Mouse (Mus musculus) ES-E14 (cell line): Measurements from ENCODE around the gene Zgrf1. TPM values are rescaled to one million over a fixed set of nuclear protein-coding genes. Genes with fewer than 3 reads are reported as not detected.

Experiments used
- DNase-seq: peaks from one replicate; pipeline ENCODE4 v3.0.0-alpha.2; 2013; ENCODE audit warnings: low read depth, low spot score
- H3K27ac ChIP-seq: 2 replicates; pipeline ENCODE4 v1.5.1; 2012; ENCODE audit warnings: low read depth, mild to moderate bottlenecking, low read length, moderate library complexity, mixed read lengths; ENCODE audit not compliant: poor library complexity, insufficient read depth, severe bottlenecking
- H3K36me3 ChIP-seq: 2 replicates; pipeline ENCODE4 v1.6.1; 2012; ENCODE audit warnings: mild to moderate bottlenecking, low read length, moderate library complexity, mixed read lengths; ENCODE audit not compliant: control insufficient read depth, poor library complexity, insufficient read depth, severe bottlenecking
- H3K4me1 ChIP-seq, 2 experiments: fragments of 150-350 bp in 1 of 2; sonication (generic) in 1 of 2; 2 replicates each; pipeline ENCODE4 v1.6.1; 2012; ENCODE audit warnings: low read length in 2 of 2, mild to moderate bottlenecking in 1 of 2, mixed read lengths in 1 of 2; ENCODE audit not compliant: control insufficient read depth in 2 of 2, insufficient read depth in 2 of 2, poor library complexity in 1 of 2
- H3K4me3 ChIP-seq, 2 experiments: fragments of 150-350 bp in 1 of 2; sonication (generic) in 1 of 2; 2 replicates each; pipeline ENCODE4 v1.5.1; 2012; ENCODE audit warnings: low read length in 2 of 2, low read depth in 1 of 2, mild to moderate bottlenecking in 1 of 2, mixed read lengths in 1 of 2; ENCODE audit not compliant: insufficient read depth in 1 of 2, poor library complexity in 1 of 2, severe bottlenecking in 1 of 2
- H3K9ac ChIP-seq: 2 replicates; pipeline ENCODE4 v1.6.1; 2012; ENCODE audit warnings: low read depth, mild to moderate bottlenecking, low read length, mixed read lengths; ENCODE audit not compliant: poor library complexity, insufficient read depth, severe bottlenecking
- H3K9me3 ChIP-seq: fragments of 150-350 bp; sonication (generic); 2 replicates; pipeline ENCODE4 v1.6.1; 2012; ENCODE audit warnings: low read depth, mild to moderate bottlenecking, low read length; ENCODE audit not compliant: control insufficient read depth, insufficient read depth
- CHD2 ChIP-seq: IDR thresholded peaks from 2 replicates; pipeline ENCODE4 v1.6.1; 2014; ENCODE audit warnings: mild to moderate bottlenecking, low read depth, low read length, inconsistent platforms
- HCFC1 ChIP-seq: IDR thresholded peaks from 2 replicates; pipeline ENCODE4 v1.6.1; 2012; ENCODE audit warnings: low read length, inconsistent platforms, borderline replicate concordance; ENCODE audit not compliant: insufficient read depth
- MAFK ChIP-seq: IDR thresholded peaks from 2 replicates; pipeline ENCODE4 v1.6.1; 2014; ENCODE audit warnings: mild to moderate bottlenecking, low read depth, low read length, inconsistent platforms; ENCODE audit not compliant: insufficient read depth
- ZC3H11A ChIP-seq: IDR thresholded peaks from 2 replicates; pipeline ENCODE4 v1.6.1; 2012; ENCODE audit warnings: low read depth, mild to moderate bottlenecking, inconsistent platforms, low read length, borderline replicate concordance
- ZNF384 ChIP-seq: IDR thresholded peaks from 2 replicates; pipeline ENCODE4 v1.6.1; 2012; ENCODE audit warnings: low read depth, low read length, inconsistent platforms
- in situ Hi-C, 2 experiments: fragments of 600-800 bp; cut with MboI; formaldehyde crosslinking; loops; one replicate each; pipeline ENCODE4 v1.15.1; 2025; ENCODE audit warnings: low sequenced_read_pairs in 2 of 2, inconsistent platforms in 1 of 2; ENCODE audit not compliant: unreplicated experiment in 2 of 2
- total RNA-seq: library from RNA; depleted of rRNA; stranded (reverse); fragments of 300-350 nt; gene quantifications from 2 replicates; pipeline ENCODE4 v1.2.3, GENCODE M21; 2012

Gene Zgrf1
- total RNA-seq, 1 experiment, result 17.0 TPM

DNA sequence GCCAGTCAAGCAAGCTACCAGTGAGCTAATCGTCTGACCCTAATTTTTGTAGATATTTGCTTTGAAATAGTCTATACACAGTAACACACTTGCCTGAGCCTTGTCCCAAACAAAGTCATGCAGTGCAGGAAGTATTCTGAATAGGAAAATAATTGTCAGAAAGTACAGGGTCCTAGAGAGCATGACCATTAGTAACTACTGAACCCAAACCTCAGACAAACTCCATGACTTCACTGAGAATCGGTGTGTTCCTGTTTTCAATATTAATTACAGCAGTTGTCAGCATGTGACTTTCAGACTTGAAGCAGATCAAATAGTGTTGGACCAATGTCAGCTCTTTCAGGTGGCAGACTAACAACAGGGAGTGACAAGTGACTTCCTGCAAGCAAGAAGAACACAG is 39.6 kb upstream of the Zgrf1 start:
- no peaks in the 10 kb centered on the region for H3K9me3 ChIP-seq
- DNase-seq, result no peak
- in situ Hi-C loops, result no loop called here
- H3K36me3 ChIP-seq, result no peaks in the 10 kb centered on the region
- no peak overlapping the region for H3K27ac ChIP-seq
- peaks cover 0 to 3% of the 10 kb centered on the region in 2 experiments; a peak in 1 of 4 replicates for H3K4me1 ChIP-seq
- H3K9ac ChIP-seq, result no peak overlapping the region
- TF ChIP-seq ZC3H11A, result no peak
- H3K4me3 ChIP-seq, result no peak overlapping the region

DNA sequence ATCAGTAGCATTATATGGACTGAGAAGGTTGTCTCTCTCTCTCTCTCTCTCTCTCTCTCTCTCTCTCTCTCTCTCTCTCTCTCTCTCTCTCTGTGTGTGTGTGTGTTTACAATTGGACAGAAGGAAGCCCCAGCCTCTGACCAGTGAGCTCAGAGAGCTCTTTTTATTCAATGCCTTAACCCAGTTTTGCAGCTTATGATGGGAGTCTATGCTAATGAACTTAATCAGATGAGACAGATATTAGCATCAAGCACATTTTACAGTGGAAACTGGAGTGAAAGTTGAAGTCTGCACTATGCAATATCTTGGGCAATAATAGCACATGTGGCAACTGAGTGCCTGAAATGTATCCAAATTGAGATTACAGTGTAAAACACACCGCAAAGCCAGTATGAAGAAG is 38.0 kb upstream of the Zgrf1 start:
- H3K4me1 ChIP-seq, result peaks cover 0 to 3% of the 10 kb centered on the region in 2 experiments; a peak in 1 of 4 replicates
- no peak for TF ChIP-seq MAFK
- H3K9me3 ChIP-seq, result no peaks in the 10 kb centered on the region
- H3K27ac ChIP-seq, result no peak overlapping the region
- in situ Hi-C loops, result no loop called here
- H3K4me3 ChIP-seq, result no peak overlapping the region
- no peak overlapping the region for H3K9ac ChIP-seq
- H3K36me3 ChIP-seq, result no peaks in the 10 kb centered on the region
- no peak for DNase-seq

DNA sequence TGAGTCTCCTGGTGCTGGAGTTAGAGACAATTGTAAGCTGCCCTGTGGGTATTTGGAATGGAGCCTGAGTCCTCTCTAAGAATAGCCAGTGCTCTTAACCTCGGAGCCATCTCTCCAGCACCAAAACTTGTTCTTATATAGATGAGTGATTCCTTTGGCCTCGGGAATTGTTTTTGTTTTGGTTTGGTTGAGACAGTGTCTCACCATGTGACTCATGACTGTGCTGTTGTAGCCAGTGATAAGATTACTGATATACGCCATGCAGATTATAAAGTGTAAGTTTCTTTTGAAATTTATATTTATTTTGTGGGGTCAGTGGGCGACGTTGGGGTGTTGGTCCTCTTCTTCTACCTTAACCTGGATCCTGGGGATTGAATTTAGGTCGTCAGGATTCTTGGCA is 33.0 kb upstream of the Zgrf1 start:
- TF ChIP-seq ZNF384 (no peak), ZC3H11A (no peak), MAFK (no peak), HCFC1 (no peak), CHD2 (no peak)
- Histone ChIP-seq H3K36me3 (no peaks in the 10 kb centered on the region), H3K9ac (no peak overlapping the region), H3K27ac (no peak overlapping the region), H3K9me3 (no peaks in the 10 kb centered on the region), H3K4me3 (no peak overlapping the region), H3K4me1 (peaks cover 0 to 3% of the 10 kb centered on the region in 2 experiments; a peak in 1 of 4 replicates)
- DNase-seq, result no peak
- in situ Hi-C loops, result no loop called here

DNA sequence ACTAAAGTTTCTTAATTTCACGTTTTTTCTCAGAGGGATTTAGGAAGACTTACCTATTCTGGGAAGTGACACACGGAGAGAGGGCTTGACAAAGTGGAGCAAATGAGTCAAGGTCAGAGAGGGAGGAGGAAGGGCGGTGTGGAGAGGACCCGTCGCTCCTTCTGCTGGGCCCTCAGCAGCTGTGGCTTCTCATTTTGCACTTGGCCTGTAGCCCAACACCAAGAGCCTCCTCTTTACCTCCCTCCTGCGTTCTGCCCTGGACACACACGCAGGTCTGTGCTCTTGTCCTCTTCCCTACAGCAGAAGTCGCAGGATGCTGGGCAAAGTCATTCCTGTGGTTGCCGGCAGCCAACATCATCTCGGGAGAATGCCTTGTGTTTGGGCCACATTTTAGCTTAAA is 32.1 kb upstream of the Zgrf1 start:
- H3K9ac ChIP-seq, result no peak overlapping the region
- H3K4me3 ChIP-seq, result no peak overlapping the region
- no peak overlapping the region for H3K27ac ChIP-seq
- no peaks in the 10 kb centered on the region for H3K9me3 ChIP-seq
- H3K4me1 ChIP-seq, result peaks cover 0 to 3% of the 10 kb centered on the region in 2 experiments; a peak in 1 of 4 replicates
- in situ Hi-C loops, result no loop called here
- no peaks in the 10 kb centered on the region for H3K36me3 ChIP-seq
- TF ChIP-seq CHD2 (no peak), HCFC1 (no peak), ZNF384 (no peak), MAFK (no peak), ZC3H11A (no peak)
- DNase-seq, result no peak

DNA sequence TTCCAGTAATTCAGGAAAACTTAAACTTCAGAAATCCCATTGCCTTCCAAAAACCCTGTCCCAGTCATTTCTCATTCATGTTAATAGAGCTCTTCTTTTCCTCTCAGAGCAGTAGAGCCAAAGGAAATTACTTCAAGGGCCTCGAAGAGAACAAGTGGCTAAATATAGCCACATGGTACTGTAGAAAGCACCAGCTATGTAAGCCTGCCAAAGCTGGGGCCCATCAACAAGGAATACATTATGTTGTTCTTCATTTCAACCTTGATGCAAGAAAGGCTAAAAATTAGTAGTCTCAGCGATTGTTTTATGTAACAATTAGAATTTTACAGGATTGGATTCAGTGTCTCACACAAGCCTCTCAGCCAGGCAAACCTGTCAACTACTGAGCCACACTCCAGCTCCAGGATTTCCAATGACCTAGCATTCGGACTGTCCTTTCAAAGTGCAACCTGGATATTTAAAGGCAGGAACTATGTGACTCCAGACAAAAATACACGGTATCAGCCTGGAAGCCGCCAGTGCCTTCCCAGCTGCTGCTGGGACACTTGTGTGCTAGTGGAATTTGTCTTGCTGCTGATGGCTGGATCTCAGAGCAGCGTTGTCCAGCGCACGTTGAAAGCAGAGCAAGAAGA is 28.0 kb upstream of the Zgrf1 start:
- H3K36me3 ChIP-seq, result no peaks in the 10 kb centered on the region
- DNase-seq, result no peak
- H3K4me3 ChIP-seq, result no peak overlapping the region
- H3K27ac ChIP-seq, result no peak overlapping the region
- H3K9me3 ChIP-seq, result no peaks in the 10 kb centered on the region
- peaks cover 0 to 2% of the 10 kb centered on the region in 2 experiments; a peak in 2 of 4 replicates for H3K4me1 ChIP-seq
- no peak for TF ChIP-seq MAFK
- no peak for TF ChIP-seq ZNF384
- no peak for TF ChIP-seq ZC3H11A
- TF ChIP-seq HCFC1, result no peak
- no peak for TF ChIP-seq CHD2
- in situ Hi-C loops, result no loop called here
- H3K9ac ChIP-seq, result no peak overlapping the region
